Mouse (Mus musculus) forebrain, embryonic 10.5 days (tissue): ENCODE data around the gene Csnk1e. TPM values are rescaled to one million over a fixed set of nuclear protein-coding genes. Genes with fewer than 3 reads are reported as not detected.

Experiments
- DNase-seq: peaks from one replicate; pipeline ENCODE4 v3.0.0-alpha.2; 2017; ENCODE audit warnings: low spot score; ENCODE audit errors: extremely low spot score
- H3K27ac ChIP-seq: fragments of 300-500 bp; sonication (generic); 2 replicates; pipeline ENCODE4 v1.5.1; 2016; ENCODE audit warnings: mild to moderate bottlenecking
- H3K27me3 ChIP-seq: fragments of 300-500 bp; sonication (generic); 2 replicates; pipeline ENCODE4 v1.6.1; 2016; ENCODE audit warnings: mild to moderate bottlenecking; ENCODE audit not compliant: poor library complexity, severe bottlenecking
- H3K36me3 ChIP-seq: fragments of 300-500 bp; sonication (generic); replicated peaks from 2 replicates; pipeline ENCODE4 v1.6.1; 2016; ENCODE audit warnings: mild to moderate bottlenecking, moderate library complexity
- H3K4me1 ChIP-seq: fragments of 300-500 bp; sonication (generic); 2 replicates; pipeline ENCODE4 v1.6.1; 2016
- H3K4me3 ChIP-seq: fragments of 300-500 bp; sonication (generic); 2 replicates; pipeline ENCODE4 v1.5.1; 2016; ENCODE audit warnings: mild to moderate bottlenecking, moderate library complexity
- H3K9me3 ChIP-seq: fragments of 300-500 bp; sonication (generic); 2 replicates; pipeline ENCODE4 v1.6.1; 2016; ENCODE audit warnings: mild to moderate bottlenecking, moderate library complexity
- WGBS: fragments of 180-500 bp; shearing (Covaris S2); methylation state at CpG from one replicate; pipeline ENCODE4 v1.1.7; 2016; 5-methylcytosine and 5-hydroxymethylcytosine counted together
- polyA plus RNA-seq: library from polyadenylated mRNA; unstranded; fragments of >200 nt; fragmentation: Nextera tagmentation; extraction: Ambion mirVana; gene quantifications from 2 replicates; pipeline ENCODE4 v1.2.1, GENCODE M21; 2016

Gene Csnk1e
- polyA plus RNA-seq, 1 experiment from 2014 or later, result 123 TPM

DNA sequence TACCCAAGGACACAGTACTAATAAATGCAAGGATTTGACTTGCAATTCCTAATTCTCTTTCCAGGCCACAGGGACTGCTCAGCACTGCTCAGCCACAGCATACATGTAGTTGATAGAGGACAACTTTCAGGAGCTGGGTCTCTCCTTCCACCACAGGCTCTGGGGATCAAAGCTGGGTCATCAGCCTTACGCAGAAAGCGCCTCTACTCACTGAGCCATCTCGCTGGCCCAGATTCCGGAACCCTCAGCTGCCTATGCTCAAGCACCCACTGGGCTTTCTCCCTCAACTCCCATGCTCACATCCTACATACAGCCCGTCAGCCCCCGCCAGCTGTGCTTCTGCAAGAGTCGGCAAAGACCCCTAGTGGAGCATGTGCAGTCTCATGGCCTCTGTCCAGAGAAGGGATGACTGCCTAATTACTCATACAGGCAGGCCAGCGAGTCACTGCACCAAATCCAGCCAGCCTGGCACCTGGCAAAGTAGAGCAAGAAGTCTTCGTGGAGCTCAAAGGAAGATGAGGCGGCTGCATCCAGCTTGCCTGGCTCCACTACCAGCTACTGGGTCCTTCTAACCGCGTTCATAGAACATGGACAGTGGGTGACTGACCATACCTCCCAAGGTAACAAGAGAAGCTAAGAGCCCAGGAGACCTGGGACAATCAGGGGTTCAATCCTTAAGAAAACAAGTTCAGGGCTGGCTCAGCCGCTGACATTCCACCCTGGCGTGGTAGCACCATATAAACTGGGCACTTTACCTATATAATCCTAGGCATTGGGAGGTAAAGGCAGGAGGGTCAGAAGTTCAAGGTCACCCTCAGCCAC, 55.9 kb downstream of the Csnk1e start:
- Histone ChIP-seq H3K4me1 (peaks cover 63% of the 10 kb centered on the region), H3K27ac (peak overlapping the region; percentile 17; the same call in 1 of the 2 replicates), H3K4me3 (no peak overlapping the region)

DNA sequence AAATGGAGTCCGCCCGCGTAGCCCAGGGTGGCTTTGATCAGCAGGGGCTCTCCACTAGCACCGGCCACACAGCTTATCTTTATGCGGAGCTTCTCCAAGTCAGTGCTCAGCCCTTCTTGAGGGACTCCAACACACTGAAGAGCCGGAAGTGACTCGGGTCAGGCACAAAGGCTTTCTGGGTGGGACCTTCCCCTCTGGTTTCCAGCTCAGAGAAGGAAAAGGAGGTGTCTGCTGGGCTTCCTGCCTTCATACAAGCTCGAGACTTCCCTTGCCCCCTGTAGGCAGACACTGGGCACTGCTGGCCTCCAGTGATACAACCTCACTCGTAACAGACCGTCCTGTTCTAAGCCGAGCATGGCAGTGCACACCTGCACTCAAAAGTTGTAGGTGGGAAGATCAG, 58.6 kb downstream of the Csnk1e start:
- H3K9me3 ChIP-seq, result no peaks in the 10 kb centered on the region
- no peak overlapping the region for H3K4me3 ChIP-seq
- peaks cover 24% of the 10 kb centered on the region for H3K36me3 ChIP-seq
- WGBS, result 89% methylated on average over 11 of the region's 11 CpGs
- peaks cover 65% of the 10 kb centered on the region for H3K4me1 ChIP-seq
- H3K27me3 ChIP-seq, result no peaks in the 10 kb centered on the region
- H3K27ac ChIP-seq, result 0 out of 2 replicates have a peak overlapping the region, but pooled peaks have one; percentile 32
- DNase-seq, result no peak

More for the DNA sequence above, 55.9 kb downstream of the Csnk1e start:
- 88% methylated on average over 14 of the region's 14 CpGs for WGBS
- Histone ChIP-seq H3K9me3 (no peaks in the 10 kb centered on the region), H3K36me3 (peaks cover 24% of the 10 kb centered on the region), H3K27me3 (peaks cover 8% of the 10 kb centered on the region)
- no peak for DNase-seq

DNA sequence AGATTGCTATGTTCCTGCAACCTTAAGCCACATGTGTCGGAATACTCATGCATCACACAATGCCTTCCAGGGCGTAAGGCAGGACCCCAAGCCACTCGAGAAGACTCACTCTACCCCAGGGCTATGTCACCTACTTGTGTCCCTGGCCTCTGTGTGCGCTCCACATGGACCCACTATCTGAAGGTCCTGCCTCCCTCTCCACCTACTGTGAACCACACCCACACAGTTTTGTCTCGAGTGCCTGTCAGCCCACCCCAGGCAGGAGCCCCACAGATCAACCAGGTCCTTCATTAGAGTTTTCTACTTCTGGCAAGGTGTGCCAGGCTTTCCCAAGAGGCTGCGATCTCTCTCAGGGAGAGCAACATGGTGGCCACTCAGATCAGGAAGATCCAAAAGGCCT, 60.1 kb downstream of the Csnk1e start:
- peaks cover 24% of the 10 kb centered on the region for H3K36me3 ChIP-seq
- 84% methylated on average over 6 of the region's 6 CpGs for whole genome bisulfite sequencing
- H3K4me1 ChIP-seq, result peaks cover 59% of the 10 kb centered on the region
- DNase-seq, result no peak
- no peaks in the 10 kb centered on the region for H3K9me3 ChIP-seq
- no peak overlapping the region for H3K4me3 ChIP-seq
- H3K27me3 ChIP-seq, result no peaks in the 10 kb centered on the region
- 0 out of 2 replicates have a peak overlapping the region, but pooled peaks have one; percentile 12 for H3K27ac ChIP-seq

DNA sequence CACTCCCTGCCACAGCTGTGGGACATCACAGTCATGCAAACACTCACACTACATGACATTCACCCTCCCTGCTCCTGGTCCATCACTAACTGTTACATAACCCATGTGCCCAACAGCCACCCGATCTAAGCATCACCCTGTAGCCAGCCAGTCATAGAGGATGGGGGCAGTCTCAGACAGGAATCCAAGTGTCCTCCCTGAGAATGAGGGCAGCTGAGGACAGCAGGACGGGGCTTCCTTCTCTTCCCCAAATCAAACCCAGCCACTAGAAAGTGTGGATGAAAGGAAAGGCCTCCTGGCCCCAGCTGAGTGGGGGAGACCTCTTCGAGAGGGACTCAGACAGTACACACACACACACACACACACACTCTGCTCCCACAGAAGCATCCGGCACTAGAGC, 60.5 kb downstream of the Csnk1e start:
- peak overlapping the region; percentile 48; the same call in 1 of the 2 replicates for H3K27ac ChIP-seq
- DNase-seq, result no peak
- H3K27me3 ChIP-seq, result no peaks in the 10 kb centered on the region
- no peak overlapping the region for H3K4me3 ChIP-seq
- H3K36me3 ChIP-seq, result peaks cover 24% of the 10 kb centered on the region
- no peaks in the 10 kb centered on the region for H3K9me3 ChIP-seq
- WGBS, result 94% methylated on average over 4 of the region's 4 CpGs
- H3K4me1 ChIP-seq, result peaks cover 55% of the 10 kb centered on the region

DNA sequence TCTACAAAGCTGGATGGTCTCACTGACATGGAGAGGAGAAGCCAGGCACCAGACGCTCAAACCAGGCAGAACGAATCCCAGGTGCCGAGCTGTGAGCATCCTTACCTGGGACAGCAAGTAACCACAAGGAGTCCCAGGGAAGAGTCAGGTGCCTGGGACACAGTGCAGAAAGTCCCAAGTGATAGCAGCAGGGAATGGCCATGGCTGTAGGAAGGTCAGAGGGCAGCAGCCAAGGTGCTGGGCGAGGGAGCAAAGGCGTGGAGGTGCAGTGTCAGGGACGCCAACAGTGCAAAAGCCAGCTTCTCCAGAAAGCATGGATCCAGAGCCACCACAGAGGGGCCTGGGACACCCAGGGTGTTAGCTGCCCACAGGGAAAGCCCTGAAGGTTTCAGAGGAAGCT, 62.3 kb downstream of the Csnk1e start:
- no peaks in the 10 kb centered on the region for H3K27me3 ChIP-seq
- H3K9me3 ChIP-seq, result no peaks in the 10 kb centered on the region
- H3K27ac ChIP-seq, result peak overlapping the region; percentile 48
- H3K4me3 ChIP-seq, result no peak overlapping the region
- H3K36me3 ChIP-seq, result peaks cover 20% of the 10 kb centered on the region
- DNase-seq, result no peak
- peaks cover 48% of the 10 kb centered on the region for H3K4me1 ChIP-seq
- 81% methylated on average over 6 of the region's 6 CpGs for WGBS

DNA sequence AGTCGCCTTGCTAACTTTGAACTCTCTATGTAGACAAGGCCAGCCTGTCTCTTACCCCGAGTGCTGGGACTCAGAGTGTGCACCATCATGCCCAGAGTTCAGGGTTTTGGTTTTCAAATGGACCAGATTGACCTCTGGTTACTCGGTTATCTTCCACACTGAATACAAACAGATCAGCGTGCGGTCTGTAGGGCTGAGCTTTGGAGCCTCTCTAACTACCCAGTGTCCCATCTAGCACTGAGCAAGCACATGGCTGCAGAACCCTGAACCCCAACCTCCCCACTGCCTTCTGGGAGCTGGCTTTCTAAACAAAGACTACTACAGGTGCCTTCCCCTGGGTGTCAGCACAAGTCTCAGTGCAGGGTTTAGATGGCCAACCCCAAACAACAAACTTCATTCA, 62.8 kb downstream of the Csnk1e start:
- WGBS, result 91% methylated on average over 5 of the region's 5 CpGs
- H3K9me3 ChIP-seq, result no peaks in the 10 kb centered on the region
- no peak overlapping the region for H3K4me3 ChIP-seq
- 0 out of 2 replicates have a peak overlapping the region, but pooled peaks have one; percentile 56 for H3K27ac ChIP-seq
- no peak for DNase-seq
- peaks cover 17% of the 10 kb centered on the region for H3K36me3 ChIP-seq
- H3K4me1 ChIP-seq, result peaks cover 48% of the 10 kb centered on the region
- no peaks in the 10 kb centered on the region for H3K27me3 ChIP-seq

DNA sequence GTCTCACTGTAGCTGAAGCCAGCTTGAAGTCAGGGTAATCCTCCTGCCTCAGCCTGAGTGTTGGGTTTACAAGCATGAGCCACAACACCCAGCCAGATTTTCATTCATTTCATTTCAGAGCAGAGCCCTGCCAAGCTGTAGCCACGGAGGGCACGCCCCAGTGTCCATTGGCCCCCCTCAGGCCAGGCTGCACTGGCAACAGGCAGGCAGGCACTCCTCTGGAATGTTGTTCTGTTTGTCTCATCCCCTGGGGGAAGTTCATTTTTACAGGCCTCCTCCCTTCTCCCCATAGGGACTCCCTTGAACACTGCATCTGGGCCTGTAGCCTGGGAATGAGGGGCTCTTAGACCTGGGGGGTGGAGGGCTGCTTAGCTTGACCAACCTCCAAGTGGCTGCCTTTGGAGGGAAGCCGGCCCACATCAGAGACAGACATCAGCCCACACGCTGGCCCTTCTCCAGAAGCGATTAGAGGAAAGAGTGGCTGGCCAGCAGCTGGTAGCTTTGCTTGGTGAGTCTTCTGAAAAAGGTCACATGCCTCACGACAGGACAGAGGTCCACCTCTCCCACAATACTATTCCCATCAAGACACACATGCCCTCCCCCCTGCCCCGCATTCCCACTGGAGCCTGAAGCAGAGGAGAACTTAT, 63.8 kb downstream of the Csnk1e start:
- H3K4me1 ChIP-seq, result peaks cover 48% of the 10 kb centered on the region
- H3K36me3 ChIP-seq, result peaks cover 9% of the 10 kb centered on the region; the same call in 1 of the 2 replicates
- peak overlapping the region; percentile 56 for H3K27ac ChIP-seq
- no peak overlapping the region for H3K4me3 ChIP-seq
- WGBS, result 62% methylated on average over 7 of the region's 7 CpGs
- no peak for DNase-seq
- H3K27me3 ChIP-seq, result no peaks in the 10 kb centered on the region
- H3K9me3 ChIP-seq, result no peaks in the 10 kb centered on the region

DNA sequence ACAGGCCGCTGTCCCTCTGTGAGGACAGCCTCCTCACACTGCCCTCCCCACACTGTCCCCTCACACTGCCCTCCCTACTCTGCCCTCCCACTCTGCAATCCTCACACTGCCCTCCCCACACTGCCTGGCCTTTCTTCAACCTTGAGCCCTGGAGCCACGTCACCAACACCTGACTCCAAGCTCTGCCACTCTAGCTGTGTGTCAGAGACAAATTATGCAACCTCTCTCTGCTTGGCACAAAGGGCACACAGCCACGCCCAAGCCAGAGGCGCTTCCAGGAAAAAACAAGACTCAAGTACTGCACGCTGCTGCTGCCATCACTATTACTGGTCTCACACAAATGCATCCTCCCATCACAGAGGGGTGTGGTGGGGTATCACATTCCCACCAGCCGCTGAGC, 64.9 kb downstream of the Csnk1e start:
- no peak overlapping the region for H3K4me3 ChIP-seq
- peaks cover 46% of the 10 kb centered on the region for H3K4me1 ChIP-seq
- H3K27me3 ChIP-seq, result no peaks in the 10 kb centered on the region
- WGBS, result 88% methylated on average over 6 of the region's 6 CpGs
- no peaks in the 10 kb centered on the region for H3K9me3 ChIP-seq
- no peak for DNase-seq
- H3K27ac ChIP-seq, result no peak overlapping the region
- no peaks in the 10 kb centered on the region for H3K36me3 ChIP-seq

DNA sequence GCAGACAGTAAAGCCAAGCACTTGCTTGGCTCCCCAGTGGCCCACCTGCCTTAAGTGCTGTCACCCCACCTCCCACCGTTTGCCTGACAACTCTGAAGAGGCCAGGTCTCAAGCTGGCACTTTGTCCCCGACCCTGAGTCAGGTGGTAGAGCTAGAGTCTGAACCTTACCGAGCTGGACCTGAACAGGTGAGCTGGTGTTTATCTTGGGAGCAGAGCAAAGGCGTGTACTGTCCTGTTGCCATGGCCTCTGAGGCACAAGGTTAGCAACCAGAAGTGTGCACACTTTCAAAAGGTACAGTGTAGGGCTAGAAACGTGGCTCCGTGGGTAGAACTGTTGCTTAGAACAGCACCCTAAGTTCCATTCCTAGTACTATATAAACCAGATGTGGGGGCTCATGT, 67.2 kb downstream of the Csnk1e start:
- DNase-seq, result no peak
- no peak overlapping the region for H3K4me3 ChIP-seq
- H3K9me3 ChIP-seq, result no peaks in the 10 kb centered on the region
- 81% methylated on average over 6 of the region's 6 CpGs for WGBS
- H3K36me3 ChIP-seq, result peaks cover 13% of the 10 kb centered on the region
- H3K27ac ChIP-seq, result no peak overlapping the region
- peaks cover 26% of the 10 kb centered on the region for H3K4me1 ChIP-seq
- H3K27me3 ChIP-seq, result no peaks in the 10 kb centered on the region

DNA sequence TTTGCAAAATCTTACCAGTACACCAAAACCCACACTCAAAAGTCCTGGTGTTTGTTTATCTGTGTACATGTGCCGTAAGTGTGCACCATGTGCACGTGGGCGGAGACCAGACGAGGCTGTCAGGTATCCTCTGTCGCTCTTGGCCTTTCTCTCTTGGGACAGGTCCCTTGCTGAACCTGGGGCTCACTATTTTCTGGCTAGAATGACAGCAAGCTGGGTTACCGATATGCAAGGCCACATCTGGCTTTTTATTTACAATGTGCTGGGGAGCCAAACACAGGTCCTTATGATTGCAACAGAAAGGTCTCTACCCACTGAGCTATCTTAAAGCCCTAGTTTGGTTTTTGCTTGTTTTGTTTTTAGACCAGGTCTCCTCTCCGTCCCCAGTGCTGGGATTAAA, 67.8 kb downstream of the Csnk1e start:
- Histone ChIP-seq H3K36me3 (peaks cover 13% of the 10 kb centered on the region), H3K27me3 (no peaks in the 10 kb centered on the region), H3K4me3 (no peak overlapping the region), H3K9me3 (no peaks in the 10 kb centered on the region), H3K4me1 (peaks cover 24% of the 10 kb centered on the region), H3K27ac (no peak overlapping the region)
- DNase-seq, result no peak
- WGBS, result 93% methylated on average over 7 of the region's 7 CpGs

DNA sequence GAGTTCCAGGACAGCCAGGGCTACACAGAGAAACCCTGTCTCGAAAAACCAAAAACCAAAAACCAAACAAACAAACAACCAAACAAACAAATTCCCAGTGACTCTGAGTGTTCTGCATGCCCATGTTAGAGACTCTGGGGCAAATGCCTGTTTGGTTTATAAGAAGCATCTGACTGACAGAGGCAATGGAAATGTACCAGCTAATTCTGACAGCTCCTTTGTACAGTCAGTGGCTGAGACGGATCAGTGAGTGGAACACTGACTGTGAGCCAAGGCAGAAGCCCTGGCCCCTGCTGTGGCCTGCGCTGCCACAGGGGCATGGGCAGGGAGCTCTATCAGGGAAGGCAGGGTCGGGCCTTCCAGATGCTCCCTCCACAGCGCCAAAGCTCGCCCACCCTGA, 68.3 kb downstream of the Csnk1e start:
- WGBS, result 79% methylated on average over 6 of the region's 6 CpGs
- DNase-seq, result no peak
- no peak overlapping the region for H3K27ac ChIP-seq
- H3K4me3 ChIP-seq, result no peak overlapping the region
- no peaks in the 10 kb centered on the region for H3K27me3 ChIP-seq
- H3K9me3 ChIP-seq, result no peaks in the 10 kb centered on the region
- peaks cover 18% of the 10 kb centered on the region for H3K4me1 ChIP-seq
- H3K36me3 ChIP-seq, result peaks cover 13% of the 10 kb centered on the region

DNA sequence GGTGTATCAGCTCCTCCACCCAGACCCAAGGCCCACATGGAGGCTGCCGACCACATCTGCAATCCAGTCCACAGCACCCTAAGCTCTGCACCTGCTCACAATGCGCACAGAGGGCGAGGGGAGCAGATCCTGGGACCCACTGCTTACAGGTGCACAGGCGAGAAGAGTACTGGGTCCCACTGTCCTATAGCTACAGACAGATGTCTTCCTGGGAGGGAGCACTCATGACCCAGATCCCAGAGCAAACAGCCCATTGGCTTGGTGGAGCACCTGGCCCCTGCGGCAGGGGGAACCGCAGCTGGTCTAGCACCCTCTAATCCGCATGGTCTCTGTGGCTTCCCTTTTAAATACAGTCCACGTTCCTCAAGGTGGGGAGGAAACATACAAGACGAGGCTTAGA, 73.7 kb downstream of the Csnk1e start:
- H3K4me1 ChIP-seq, result peaks cover 20% of the 10 kb centered on the region
- no peak for DNase-seq
- H3K27ac ChIP-seq, result no peak overlapping the region
- no peaks in the 10 kb centered on the region for H3K9me3 ChIP-seq
- H3K4me3 ChIP-seq, result no peak overlapping the region
- H3K27me3 ChIP-seq, result no peaks in the 10 kb centered on the region
- peaks cover 33% of the 10 kb centered on the region for H3K36me3 ChIP-seq
- 88% methylated on average over 9 of the region's 9 CpGs for WGBS
